Mouse (Mus musculus): Measurements from ENCODE around the gene Tmem176b.

DNA sequence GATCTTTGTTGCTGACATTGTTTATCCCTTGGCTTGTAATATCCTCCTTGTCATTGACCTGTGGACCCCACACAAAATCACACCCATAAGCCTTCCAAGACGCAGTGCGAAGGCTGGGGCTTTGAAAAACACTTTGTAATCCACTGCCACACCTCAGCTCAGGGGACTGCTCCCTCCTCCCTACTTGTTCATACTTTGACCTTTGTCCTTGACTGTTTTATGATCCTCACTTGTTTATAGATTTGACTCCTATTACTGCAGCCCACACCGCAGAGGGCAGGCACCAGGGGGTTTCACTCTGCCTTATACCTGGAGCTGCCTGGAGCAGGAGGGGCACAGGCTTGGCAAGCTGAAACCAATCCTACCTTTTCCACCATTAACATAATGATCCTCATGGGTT is 23.4 kb upstream of the Tmem176b start:
- TF ChIP-seq POLR2A (IDR thresholded peaks at IDR 0.05; ENCODE audit: borderline replicate concordance, control insufficient read depth, low read depth, low read length) (no peak), CTCF (IDR thresholded peaks at IDR 0.05; ENCODE audit: control insufficient read depth, insufficient read depth, low read length) (no peak)
